Mouse (Mus musculus) left cerebral cortex, adult 9 months (tissue): ENCODE data around the gene Tsc22d3.
"Not testable (repeated sequence)": the region's sequence is repeated elsewhere in the genome, so short reads cannot be mapped to it uniquely, and the experiment has no call there.

Source experiments
- DNase-seq, 2 experiments: peaks; one replicate each; pipeline ENCODE4 v3.0.0; 2022; ENCODE audit warnings: low spot score in 2 of 2

The Tsc22d3 gene

DNA sequence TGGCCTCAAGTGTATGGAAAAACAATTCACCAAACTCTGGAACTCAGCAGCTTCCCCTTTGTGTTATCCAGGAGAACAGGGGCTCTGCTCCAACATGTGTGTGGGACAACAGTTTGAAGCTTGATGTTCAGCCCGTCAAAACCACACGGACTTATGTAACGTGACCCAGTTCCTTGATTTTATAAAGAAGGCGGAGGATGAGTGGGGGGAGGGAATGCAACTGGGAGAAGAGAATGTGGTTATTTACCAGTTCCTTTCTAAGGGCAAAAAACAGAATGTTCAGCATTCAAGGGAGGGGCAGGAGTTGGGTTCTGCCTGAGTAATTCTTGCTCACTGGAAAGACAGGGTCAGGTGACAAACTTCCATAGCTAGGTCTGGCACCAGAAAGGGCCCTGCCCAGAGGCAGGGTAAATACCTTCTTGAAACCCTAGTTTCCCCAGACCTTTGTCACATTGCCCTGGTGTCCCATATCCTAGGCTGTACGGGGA, 71.3 kb downstream of the Tsc22d3 start:
- no peak for DNase-seq

GRCm38 (mm10) chrX:140527231-140527630, 73.2 kb downstream of the Tsc22d3 start:
- DNase-seq = no peak

DNA sequence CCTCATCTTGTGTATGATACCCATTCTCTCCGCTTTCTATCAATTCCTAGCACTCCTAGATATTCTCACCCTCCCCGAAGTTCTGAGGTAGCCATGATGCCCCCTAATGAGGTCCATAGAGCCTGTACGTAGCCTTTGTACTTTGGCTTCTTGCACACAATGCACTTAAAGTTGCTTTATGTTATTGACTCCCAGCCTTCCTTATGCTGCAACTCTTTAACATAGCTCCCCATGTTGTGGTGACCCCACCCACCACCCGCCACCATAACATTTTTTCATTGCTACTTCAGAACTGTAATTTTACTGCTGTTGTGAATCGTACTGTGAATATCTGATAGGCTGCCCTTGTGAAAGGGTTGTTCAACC, 74.2 kb downstream of the Tsc22d3 start:
- DNase-seq = no peak

GRCm38 (mm10) chrX:140525604-140526252, 74.7 kb downstream of the Tsc22d3 start:
- DNase-seq = no peak

- no peak for DNase-seq
Observed at GRCm38 (mm10) chrX:140524231-140524630, 76.2 kb downstream of the Tsc22d3 start.

- DNase-seq = no peak
Observed at GRCm38 (mm10) chrX:140522071-140522765, 78.2 kb downstream of the Tsc22d3 start.

GRCm38 (mm10) chrX:140520146-140521102, 80.0 kb downstream of the Tsc22d3 start:
- DNase-seq = peak; percentile 50 to 78

GRCm38 (mm10) chrX:140518351-140518750, 82.1 kb downstream of the Tsc22d3 start:
- DNase-seq = no peak

DNA sequence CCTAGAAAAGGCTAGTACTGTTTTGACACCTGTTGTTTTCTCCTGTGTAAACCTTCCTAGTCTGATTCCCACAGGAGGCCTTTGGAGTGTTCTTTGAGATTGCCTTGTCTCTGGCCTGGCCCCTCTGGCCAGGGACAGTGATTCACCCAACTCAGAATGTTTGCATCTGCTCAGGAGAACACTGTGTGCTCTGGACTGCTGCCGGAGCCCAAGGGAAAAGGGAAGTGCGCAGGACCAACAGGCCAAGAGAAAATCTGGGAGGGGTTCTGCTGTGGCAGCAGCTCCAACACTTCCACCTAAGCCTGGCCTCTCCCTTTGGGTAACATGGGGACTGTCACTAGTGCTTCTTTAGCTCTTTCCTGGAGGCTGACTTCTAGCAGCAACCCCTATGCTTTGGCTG, 87.1 kb downstream of the Tsc22d3 start:
- DNase-seq = no peak

- no peak for DNase-seq
Observed at GRCm38 (mm10) chrX:140511687-140512651, 88.5 kb downstream of the Tsc22d3 start.

DNA sequence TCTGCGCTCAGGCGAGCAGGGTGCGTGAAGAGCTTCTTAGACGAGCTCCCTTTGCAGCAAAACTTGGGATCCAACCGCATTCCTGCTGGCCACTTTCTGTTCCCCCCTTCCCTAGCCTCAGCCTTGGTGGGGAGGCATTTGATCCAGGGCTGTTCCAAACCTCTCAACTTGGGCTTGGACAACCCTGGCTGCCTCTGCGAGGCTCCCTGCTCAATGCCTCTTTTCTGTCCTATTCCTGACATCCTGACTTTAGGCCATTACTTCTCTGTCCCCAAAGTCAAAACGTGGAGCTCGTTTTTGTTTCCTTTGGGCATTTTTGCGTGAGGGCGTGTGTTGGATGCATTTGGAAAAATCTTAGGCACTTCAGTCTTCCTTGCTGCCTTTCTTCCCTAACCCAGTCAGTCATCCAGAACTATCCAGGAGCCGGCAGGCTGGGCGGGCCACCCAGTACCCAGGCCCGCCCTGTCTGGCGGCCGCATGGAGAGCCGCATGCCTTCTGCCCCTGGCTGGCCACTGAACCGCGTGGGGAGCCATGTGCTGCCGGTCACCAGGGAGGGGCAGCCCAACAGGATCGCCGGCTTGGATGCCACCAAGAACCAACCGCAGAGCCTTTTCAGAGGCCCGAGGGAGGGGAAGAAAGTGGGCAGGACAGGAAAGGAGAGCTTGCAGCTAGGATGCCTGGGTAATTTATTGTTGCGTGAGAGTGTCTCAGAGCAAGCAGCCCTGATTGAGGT, 89.6 kb downstream of the Tsc22d3 start:
- peak; percentile 31 to 32 for DNase-seq

DNA sequence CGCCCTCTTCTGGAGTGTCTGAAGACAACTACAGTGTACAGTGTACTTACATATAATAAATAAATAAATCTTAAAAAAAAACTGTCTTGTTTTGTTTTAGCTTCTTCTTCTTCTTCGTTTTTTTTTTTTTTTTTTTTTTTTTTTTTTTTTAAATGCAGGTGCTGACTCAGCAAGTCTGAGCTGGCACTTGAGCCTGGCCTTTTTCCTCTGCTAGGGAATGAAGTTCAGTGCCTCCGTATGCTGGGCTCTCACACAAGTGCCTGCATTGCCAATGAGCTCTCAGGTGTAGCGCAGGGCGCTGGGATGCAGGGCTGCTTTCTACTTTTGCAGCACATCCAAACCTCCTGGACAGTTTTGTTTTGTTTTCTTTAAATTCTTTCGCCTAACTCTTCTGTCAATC, 90.6 kb downstream of the Tsc22d3 start:
- DNase-seq = no peak

- DNase-seq = not testable (repeated sequence)
Observed at GRCm38 (mm10) chrX:140508791-140509190, 91.7 kb downstream of the Tsc22d3 start.

DNA sequence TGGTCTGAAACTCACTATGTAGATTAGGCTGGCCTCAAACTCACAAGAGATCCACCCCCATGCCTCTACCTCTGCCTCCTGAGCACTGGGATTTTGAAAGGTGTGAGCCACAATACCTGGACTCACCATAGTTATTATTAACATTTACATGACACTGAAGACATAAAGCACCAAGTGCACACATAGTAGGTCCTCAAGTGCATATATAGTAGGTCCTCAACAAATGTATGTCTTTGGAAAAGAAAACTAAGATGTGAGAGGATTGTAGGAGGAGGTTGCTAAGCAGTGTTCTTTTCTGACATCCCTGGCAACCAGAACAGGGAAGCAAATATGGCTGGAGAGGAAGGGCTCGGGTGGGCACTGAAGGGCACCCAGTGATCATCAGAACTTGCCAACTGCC, 93.1 kb downstream of the Tsc22d3 start:
- DNase-seq = no peak

GRCm38 (mm10) chrX:140506436-140507180, 93.9 kb downstream of the Tsc22d3 start:
- DNase-seq = no peak

GRCm38 (mm10) chrX:140505497-140506238, 94.8 kb downstream of the Tsc22d3 start:
- no peak for DNase-seq

DNA sequence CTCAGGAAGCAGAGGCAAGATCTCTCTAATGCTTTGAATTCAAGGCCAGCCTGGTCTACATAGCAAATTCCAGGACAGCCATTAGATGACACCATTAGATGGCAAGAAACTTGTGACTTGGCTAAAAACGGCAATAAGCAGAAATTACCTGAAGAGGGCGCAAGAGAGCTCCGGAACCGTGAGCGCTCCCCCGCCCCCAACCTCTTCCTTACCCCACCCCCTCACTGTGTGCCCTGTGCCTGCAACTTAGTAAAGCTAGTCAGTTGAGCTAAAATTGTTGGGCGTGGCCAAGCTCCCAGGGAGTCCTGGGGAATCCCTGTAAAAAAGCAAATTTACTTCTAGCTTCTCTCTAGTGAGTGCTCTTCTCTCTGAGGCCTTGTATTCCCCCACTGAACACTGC, 96.6 kb downstream of the Tsc22d3 start:
- DNase-seq = peak in 1 of 2 experiments; percentile 33

- no peak for DNase-seq
Observed at GRCm38 (mm10) chrX:140501401-140502301, 98.8 kb downstream of the Tsc22d3 start.
